ENCODE assay signal across 17 mouse cellular contexts in genomic region chr2:173217246-173217645, GRCm38 (mm10). TPM values are rescaled to one million over a fixed set of nuclear protein-coding genes. Genes with fewer than 3 reads are reported as not detected.
DNase-seq lines count a peak whose midpoint lies in the region; ATAC-seq and TF ChIP-seq lines count a peak whose summit lies in the region.
"Had no signal": no experiment of that assay in that cellular context is flagged by ENCODE, and none has a peak within 500 bp of the region (broad histone marks: within the 10 kb centered on the region; RNA-seq: fewer than 3 reads in every experiment).

No protein-coding gene starts in this region.

- dilution Hi-C loops in CH12.LX (cut with MboI; ENCODE audit: extremely low pct_ligation_motif_present, extremely low pct_unique_long_range_greater_than_20kb, low sequenced_read_pairs), result no loop called here

- H3K79me2 ChIP-seq in CH12.LX (replicated peaks; ENCODE audit: control insufficient read depth, extremely low read depth, insufficient read depth, poor library complexity, severe bottlenecking), result no peaks in the 10 kb centered on the region

- H3K27ac ChIP-seq in hindbrain, embryonic 10.5 days, result no peak overlapping the region
- no peak overlapping the region for H3K27ac ChIP-seq in hindbrain, postnatal 0 days
- H3K27ac ChIP-seq in CH12.LX (ENCODE audit: insufficient read depth, low read depth), result no peak overlapping the region
- no peak overlapping the region for H3K27ac ChIP-seq in liver, embryonic 11.5 days (ENCODE audit: low read depth, low read length)
- H3K27ac ChIP-seq: hindbrain, embryonic 15.5 days had no signal

- WGBS in hindbrain, embryonic 10.5 days, result 74% methylated on average over 3 of the region's 3 CpGs
- 69% methylated on average over 3 of the region's 3 CpGs for WGBS in hindbrain, postnatal 0 days
- 56% methylated on average over 3 of the region's 3 CpGs for WGBS in liver, embryonic 11.5 days

- peaks cover 4% of the 10 kb centered on the region for H3K4me1 ChIP-seq in hindbrain, embryonic 10.5 days (replicated peaks)
- H3K4me1 ChIP-seq in hindbrain, postnatal 0 days (ENCODE audit: insufficient read depth, low read length), result no peaks in the 10 kb centered on the region
- H3K4me1 ChIP-seq in CH12.LX (ENCODE audit: control insufficient read depth in 1 of 2, insufficient read depth in 2 of 2), result peaks cover 13 to 28% of the 10 kb centered on the region in 2 experiments
- no peaks in the 10 kb centered on the region for H3K4me1 ChIP-seq in liver, embryonic 11.5 days (replicated peaks; ENCODE audit: control insufficient read depth, insufficient read depth, low read length)
- H3K4me1 ChIP-seq: hindbrain, embryonic 15.5 days had no signal

- TF ChIP-seq CTCF in hindbrain, postnatal 0 days (IDR thresholded peaks at IDR 0.05; ENCODE audit: low read depth), result no peak
- no peak for TF ChIP-seq CTCF in CH12.LX (conservative IDR thresholded peaks at IDR 0.05 in 1 of 2, IDR thresholded peaks at IDR 0.05 in 1 of 2; ENCODE audit: low read depth in 2 of 2, low read length in 2 of 2)

- no peak overlapping the region for H3K4me3 ChIP-seq in hindbrain, embryonic 10.5 days
- no peak overlapping the region for H3K4me3 ChIP-seq in hindbrain, postnatal 0 days (ENCODE audit: low read length)
- H3K4me3 ChIP-seq in CH12.LX (replicated peaks in 1 of 3; ENCODE audit: low read depth in 2 of 3, low read length in 2 of 3, poor library complexity in 1 of 3), result no peak overlapping the region
- no peak overlapping the region for H3K4me3 ChIP-seq in liver, embryonic 11.5 days (ENCODE audit: low read depth, low read length)
- H3K4me3 ChIP-seq: hindbrain, embryonic 15.5 days had no signal

- DNase-seq in hindbrain, embryonic 10.5 days (ENCODE audit: low spot score), result peak; percentile 1
- no peak for DNase-seq in hindbrain, postnatal 0 days (ENCODE audit: low spot score)
- DNase-seq in right cerebral cortex, postnatal 10 days (ENCODE audit: low spot score in 2 of 2), result peak; percentile 6 to 7
- DNase-seq in right cerebral cortex, adult 18-20 months, result no peak
- no peak for DNase-seq in CH12.LX (ENCODE audit: extremely low read depth)
- peak; percentile 19 for DNase-seq in liver, embryonic 11.5 days (ENCODE audit: low spot score)
- DNase-seq in layer of hippocampus, postnatal 36 days, result no peak
- DNase-seq in layer of hippocampus, postnatal 25 days (ENCODE audit: extremely low spot score in 1 of 2, low spot score in 1 of 2), result no peak
- DNase-seq: adrenal gland, postnatal 25 days; cerebellum, adult 9-10 months; kidney, adult 11 months; lung, embryonic 14.5 days; right cerebral cortex, postnatal 14 days had no signal

- no peaks in the 10 kb centered on the region for H3K9me3 ChIP-seq in hindbrain, embryonic 10.5 days
- no peaks in the 10 kb centered on the region for H3K9me3 ChIP-seq in hindbrain, postnatal 0 days (ENCODE audit: low read length)
- H3K9me3 ChIP-seq in CH12.LX (replicated peaks; ENCODE audit: low read length), result no peaks in the 10 kb centered on the region
- H3K9me3 ChIP-seq in liver, embryonic 11.5 days (ENCODE audit: control insufficient read depth, low read length), result no peaks in the 10 kb centered on the region
- H3K9me3 ChIP-seq: hindbrain, embryonic 15.5 days had no signal

- no peak for TF ChIP-seq RAD21 in CH12.LX (IDR thresholded peaks at IDR 0.05; ENCODE audit: low read depth, low read length)

- no peak for TF ChIP-seq EP300 in CH12.LX (IDR thresholded peaks at IDR 0.05; ENCODE audit: low read length)

- no peak for TF ChIP-seq POLR2A in CH12.LX (IDR thresholded peaks at IDR 0.05; ENCODE audit: low read depth, low read length)

- no peak for ATAC-seq in hindbrain, postnatal 0 days
- ATAC-seq in liver, embryonic 11.5 days (replicated peaks; ENCODE audit: low FRiP score), result no peak

- H3K36me3 ChIP-seq in hindbrain, embryonic 10.5 days, result no peaks in the 10 kb centered on the region
- no peaks in the 10 kb centered on the region for H3K36me3 ChIP-seq in hindbrain, postnatal 0 days (ENCODE audit: insufficient read depth, low read length)
- peaks cover 12 to 13% of the 10 kb centered on the region in 2 experiments for H3K36me3 ChIP-seq in CH12.LX (replicated peaks in 1 of 2; ENCODE audit: control insufficient read depth in 1 of 2, insufficient read depth in 1 of 2, low read length in 1 of 2)
- H3K36me3 ChIP-seq in liver, embryonic 11.5 days (ENCODE audit: control insufficient read depth, insufficient read depth, low read length), result no peaks in the 10 kb centered on the region
- H3K36me3 ChIP-seq: hindbrain, embryonic 15.5 days had no signal

- H3K4me2 ChIP-seq in hindbrain, postnatal 0 days (ENCODE audit: low read depth, low read length), result no peak overlapping the region
- 0 out of 2 replicates have a peak overlapping the region, but pooled peaks have one; percentile 93 for H3K4me2 ChIP-seq in CH12.LX (ENCODE audit: insufficient read depth, low read depth, poor library complexity, severe bottlenecking)
- no peak overlapping the region for H3K4me2 ChIP-seq in liver, embryonic 11.5 days
- H3K4me2 ChIP-seq: hindbrain, embryonic 15.5 days; lung, embryonic 14.5 days had no signal

- H3K9ac ChIP-seq in hindbrain, postnatal 0 days (replicated peaks; ENCODE audit: low read length), result no peak overlapping the region
- no peak overlapping the region for H3K9ac ChIP-seq in CH12.LX (ENCODE audit: insufficient read depth, low read depth)
- no peak overlapping the region for H3K9ac ChIP-seq in liver, embryonic 11.5 days (ENCODE audit: low read depth, low read length)
- H3K9ac ChIP-seq: hindbrain, embryonic 15.5 days; lung, embryonic 14.5 days had no signal

- H3K27me3 ChIP-seq in hindbrain, embryonic 10.5 days (ENCODE audit: insufficient read depth, poor library complexity, severe bottlenecking), result peaks cover 8% of the 10 kb centered on the region
- no peaks in the 10 kb centered on the region for H3K27me3 ChIP-seq in hindbrain, postnatal 0 days (ENCODE audit: insufficient read depth, low read length)
- H3K27me3 ChIP-seq in CH12.LX (replicated peaks), result no peaks in the 10 kb centered on the region
- peaks cover 2% of the 10 kb centered on the region; the same call in 1 of the 2 replicates for H3K27me3 ChIP-seq in liver, embryonic 11.5 days (replicated peaks; ENCODE audit: control insufficient read depth, insufficient read depth, low read length)
- H3K27me3 ChIP-seq: hindbrain, embryonic 15.5 days had no signal

- in situ Hi-C loops in CH12.LX (cut with MboI; ENCODE audit: low pct_ligation_motif_present, low pct_unique_long_range_greater_than_20kb, low sequenced_read_pairs), result no loop called here

TF ChIP-seq in CH12.LX, 34 proteins besides CTCF, POLR2A, EP300 and RAD21:
- no peak for TF ChIP-seq RCOR1 (conservative IDR thresholded peaks at IDR 0.05; ENCODE audit: low read depth, low read length)
- TF ChIP-seq NRF1 (IDR thresholded peaks at IDR 0.05; ENCODE audit: low read depth, low read length), result no peak
- no peak for TF ChIP-seq MYC (IDR thresholded peaks at IDR 0.05; ENCODE audit: low read depth, low read length)
- TF ChIP-seq IRF4 (IDR thresholded peaks at IDR 0.05; ENCODE audit: low read depth, low read length), result no peak
- no peak for TF ChIP-seq CHD1 (IDR thresholded peaks at IDR 0.05; ENCODE audit: low read depth, low read length)

RNA-seq across cellular contexts. Expression of gene Zbp1, which starts 1.5 kb away (rescaled TPM):
- 0.17 and 0.73 TPM in 2 replicates for polyA plus RNA-seq in hindbrain, embryonic 10.5 days (2016; fragmentation: Nextera tagmentation; extraction: Ambion mirVana)
- not detected in 2 replicates for total RNA-seq in hindbrain, postnatal 0 days (2014; rRNA removed)
- polyA plus RNA-seq in hindbrain, postnatal 0 days (2015; fragmentation: Nextera tagmentation; extraction: Ambion mirVana), result 0.58 and 0.68 TPM in 2 replicates
- total RNA-seq in CH12.LX (2012; rRNA removed) (8.4 and 8.7 TPM in 2 replicates), CH12.LX (2014; rRNA removed) (7.3 and 9.8 TPM in 2 replicates)
- polyA plus RNA-seq in CH12.LX (2012; ENCODE audit: insufficient read length, low read depth), result 7.9 and 8.1 TPM in 2 replicates
- not detected in 2 replicates for polyA plus RNA-seq in liver, embryonic 11.5 days (2014; fragmentation: Nextera tagmentation; extraction: Ambion mirVana)
- under 1 TPM in 1 of 2 experiments, not detected in 1; 0.35 TPM for total RNA-seq in layer of hippocampus, postnatal 36 days (2021)
- not detected for total RNA-seq in layer of hippocampus, postnatal 25 days (2021)
- total RNA-seq: MEL had no signal
- polyA plus RNA-seq: forebrain, embryonic 11.5 days had no signal

RNA-seq across cellular contexts. Expression of gene Pmepa1, which starts 59.1 kb away (rescaled TPM):
- polyA plus RNA-seq in hindbrain, embryonic 10.5 days (2016; fragmentation: Nextera tagmentation; extraction: Ambion mirVana), result 1.3 and 2.9 TPM in 2 replicates
- total RNA-seq in hindbrain, postnatal 0 days (2014; rRNA removed), result 7.7 and 16.0 TPM in 2 replicates
- 2.6 and 3.0 TPM in 2 replicates for polyA plus RNA-seq in hindbrain, postnatal 0 days (2015; fragmentation: Nextera tagmentation; extraction: Ambion mirVana)
- 9.8 and 9.9 TPM in 2 replicates for total RNA-seq in CH12.LX (2012; rRNA removed)
- total RNA-seq in CH12.LX (2014; rRNA removed), result 1.2 and 1.6 TPM in 2 replicates
- 11.0 and 11.8 TPM in 2 replicates for polyA plus RNA-seq in CH12.LX (2012; ENCODE audit: insufficient read length, low read depth)
- 0.95 and 1.2 TPM in 2 replicates for polyA plus RNA-seq in liver, embryonic 11.5 days (2014; fragmentation: Nextera tagmentation; extraction: Ambion mirVana)
- 10 to 100 TPM; 20.3 to 23.2 TPM for total RNA-seq in layer of hippocampus, postnatal 36 days (2021)
- 10 to 100 TPM; 26.2 TPM for total RNA-seq in layer of hippocampus, postnatal 25 days (2021)
- total RNA-seq: granulocyte monocyte progenitor cell, adult 5-6 weeks; MEL had no signal

Comparison
In these comparisons a context has a peak if more than half of its experiments do, and no peak if none do; other contexts are left out.
1. DNase-seq: peak in hindbrain, embryonic 10.5 days (single experiment), right cerebral cortex, postnatal 10 days (2 of 2) and liver, embryonic 11.5 days (single experiment); none in hindbrain, postnatal 0 days (single experiment), right cerebral cortex, adult 18-20 months (single experiment), CH12.LX (single experiment), layer of hippocampus, postnatal 36 days (0 of 2) and layer of hippocampus, postnatal 25 days (0 of 2).